Mouse (Mus musculus) liver, postnatal 0 days (tissue): Measurements from ENCODE around the gene Ppp1r21.

Experiments
- CTCF ChIP-seq: sonication (generic); IDR thresholded peaks from 2 replicates; pipeline ENCODE4 v1.5.1; 2016; ENCODE audit warnings: antibody characterized with exemption, low read depth
- EP300 ChIP-seq: IDR thresholded peaks from 2 replicates; pipeline ENCODE4 v1.6.1; 2016; ENCODE audit warnings: antibody characterized with exemption, low read depth, mild to moderate bottlenecking

DNA sequence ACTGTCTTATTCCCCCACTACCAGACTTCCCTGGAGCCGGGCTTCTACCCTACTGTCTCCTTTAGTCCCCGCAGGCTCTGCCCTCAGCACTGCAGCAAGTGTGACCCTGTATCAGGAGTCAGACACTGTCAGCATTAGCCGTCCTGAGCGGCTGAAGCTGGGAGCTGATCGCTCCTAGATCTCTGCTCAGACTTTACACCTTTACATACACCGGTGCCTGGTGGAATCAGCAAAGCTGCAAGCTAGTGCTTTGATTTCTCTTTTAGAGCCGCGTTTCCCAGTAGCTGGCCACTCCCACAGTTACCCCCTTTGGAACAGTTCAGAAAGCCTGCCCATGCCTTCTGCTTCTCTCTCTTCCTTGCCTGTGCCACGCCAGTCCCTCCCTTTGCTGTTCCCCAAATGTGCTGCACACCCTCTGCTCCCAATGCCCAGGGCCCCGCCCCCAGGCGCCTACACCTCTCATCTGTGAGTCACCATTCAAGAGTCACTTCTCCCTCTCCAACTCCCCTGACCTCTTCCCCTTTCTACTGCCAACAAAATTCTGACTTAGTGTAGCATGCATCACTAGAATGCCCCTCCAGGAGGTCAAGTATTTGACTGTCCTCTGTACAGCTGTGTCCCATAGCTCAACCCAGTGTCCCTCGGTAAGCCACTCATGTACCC lies 20.9 kb upstream of the Ppp1r21 start:
- TF ChIP-seq EP300 (no peak), CTCF (no peak)
